Mouse (Mus musculus) liver, postnatal 0 days (tissue): ENCODE data around the gene Serpinf2.
A peak's percentile ranks its signal among the peaks of the same experiment; 100 is the strongest.

Experiments used
- CTCF ChIP-seq: sonication (generic); IDR thresholded peaks from 2 replicates; pipeline ENCODE4 v1.5.1; 2016; ENCODE audit warnings: antibody characterized with exemption, low read depth
- EP300 ChIP-seq: IDR thresholded peaks from 2 replicates; pipeline ENCODE4 v1.6.1; 2016; ENCODE audit warnings: antibody characterized with exemption, low read depth, mild to moderate bottlenecking

GRCm38 (mm10) chr11:75402271-75402690 is 37.1 kb downstream of the Serpinf2 start:
- peak; percentile 82 for TF ChIP-seq CTCF
- TF ChIP-seq EP300, result no peak
